Mouse (Mus musculus): ENCODE measurements around the gene Rnf41.

- TF ChIP-seq CTCF (IDR thresholded peaks at IDR 0.05) (no peak), EP300 (IDR thresholded peaks at IDR 0.05) (no peak)
Measured at GRCm38 (mm10) chr10:128403931-128404330, 7.5 kb upstream of the Rnf41 start.
